Mouse (Mus musculus): ENCODE measurements around the gene Olfr288. TPM values are rescaled to one million over a fixed set of nuclear protein-coding genes. Genes with fewer than 3 reads are reported as not detected.

Olfr288 gene
- polyA plus RNA-seq (2016; fragmentation: Nextera tagmentation; extraction: Ambion mirVana) = not detected in 2 replicates

DNA sequence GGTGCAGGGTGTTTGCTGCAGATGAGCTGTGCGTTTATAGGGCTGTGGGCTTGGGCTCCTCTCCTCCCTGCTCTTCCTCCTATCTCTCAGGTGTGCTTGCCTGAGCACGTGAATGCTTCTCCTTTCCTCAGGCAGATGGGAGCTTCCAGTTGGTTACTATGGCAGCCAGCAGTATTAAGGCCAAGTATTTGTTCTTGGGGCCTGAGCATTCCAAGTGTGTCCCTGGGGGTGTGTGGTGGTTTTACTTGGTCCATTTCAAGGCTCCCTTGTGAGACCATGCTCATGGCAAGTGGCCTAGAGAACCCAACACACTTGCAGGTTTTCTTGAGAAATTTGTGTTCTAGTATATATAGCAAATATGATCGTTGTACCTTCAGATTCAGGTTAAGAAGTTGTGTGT is at the start of gene Olfr288:
Olfr288 (minus strand) TSS at position 101 of the 400 bp plus-strand sequence.
- no peaks in the 10 kb centered on the region for H3K4me1 ChIP-seq
- no peak within 1 kb of the TSS for H3K4me3 ChIP-seq
- no peak within 1 kb of the TSS for H3K4me2 ChIP-seq (replicated peaks)
- H3K9me3 ChIP-seq = no peaks in the 10 kb centered on the region
- no peaks in the 10 kb centered on the region for H3K36me3 ChIP-seq
- no peaks in the 10 kb centered on the region for H3K27me3 ChIP-seq
- no peak within 1 kb of the TSS for H3K27ac ChIP-seq
- no peak within 1 kb of the TSS for H3K9ac ChIP-seq
- no peak for ATAC-seq (ENCODE audit: insufficient number of reproducible peaks, insufficient read depth, low FRiP score, low TSS enrichment)
- WGBS = 67% methylated on average over 3 of the region's 3 CpGs

GRCm38 (mm10) chr15:98235442-98235841 is 40.1 kb upstream of the Olfr288 start:
- Histone ChIP-seq H3K4me3 (no peak overlapping the region), H3K36me3 (no peaks in the 10 kb centered on the region), H3K9me3 (no peaks in the 10 kb centered on the region), H3K4me2 (replicated peaks) (no peak overlapping the region), H3K9ac (no peak overlapping the region), H3K27ac (no peak overlapping the region), H3K27me3 (peaks cover 6% of the 10 kb centered on the region; the same call in 1 of the 2 replicates), H3K4me1 (no peaks in the 10 kb centered on the region)
- no peak for ATAC-seq (ENCODE audit: insufficient number of reproducible peaks, insufficient read depth, low FRiP score, low TSS enrichment)
- 94% methylated on average over 4 of the region's 4 CpGs for WGBS

DNA sequence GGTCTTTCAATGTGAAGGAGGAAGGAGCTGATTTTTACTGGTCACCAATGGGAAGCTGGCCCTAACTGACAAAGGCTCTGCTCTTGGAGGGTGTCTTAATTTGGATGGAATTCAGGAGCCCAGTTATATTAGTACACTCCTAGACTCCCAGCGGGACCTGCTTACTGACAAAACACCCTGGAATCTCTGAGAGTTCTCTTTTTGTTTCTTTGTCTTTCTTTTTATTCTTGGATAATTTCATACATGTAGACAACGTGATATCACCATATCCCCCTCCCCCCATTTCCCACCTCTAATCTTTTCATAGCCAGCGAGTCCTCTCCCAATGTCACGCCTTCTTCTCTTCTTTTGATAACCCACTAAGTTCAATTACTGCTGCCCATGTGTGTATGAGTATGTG is 39.0 kb upstream of the Olfr288 start, which contains the start of gene Olfr286:
Olfr286 (minus strand) TSS at position 101 of the 400 bp plus-strand sequence.
- Histone ChIP-seq H3K9ac (no peak within 1 kb of the TSS), H3K27me3 (peaks cover 6% of the 10 kb centered on the region; the same call in 1 of the 2 replicates), H3K27ac (no peak within 1 kb of the TSS), H3K9me3 (no peaks in the 10 kb centered on the region), H3K36me3 (no peaks in the 10 kb centered on the region), H3K4me1 (no peaks in the 10 kb centered on the region), H3K4me3 (no peak within 1 kb of the TSS), H3K4me2 (replicated peaks) (no peak within 1 kb of the TSS)
- WGBS = 87% methylated on average over 4 of the region's 4 CpGs
- no peak for ATAC-seq (ENCODE audit: insufficient number of reproducible peaks, insufficient read depth, low FRiP score, low TSS enrichment)

DNA sequence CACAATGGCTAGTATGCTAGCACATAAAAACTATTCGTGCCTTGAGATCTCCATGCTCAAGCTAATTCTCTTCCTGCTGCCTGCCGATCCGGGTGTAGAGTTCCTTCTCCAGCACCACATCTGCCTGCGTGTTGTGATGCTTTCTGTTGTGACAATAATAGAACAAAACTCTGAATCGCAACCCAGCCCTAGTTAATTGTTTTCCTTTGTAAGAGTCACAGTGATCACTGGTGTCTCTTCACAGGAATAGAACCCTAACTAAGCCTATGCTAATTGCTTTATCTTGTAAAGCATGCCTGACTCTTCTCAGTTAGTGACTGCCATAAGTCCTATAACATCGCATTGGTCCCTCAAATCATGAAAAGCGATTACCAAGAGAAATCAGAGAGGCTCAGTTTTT is 30.8 kb upstream of the Olfr288 start:
- H3K4me1 ChIP-seq = no peaks in the 10 kb centered on the region
- no peak overlapping the region for H3K4me3 ChIP-seq
- H3K9me3 ChIP-seq = no peaks in the 10 kb centered on the region
- H3K4me2 ChIP-seq (replicated peaks) = no peak overlapping the region
- 69% methylated on average over 7 of the region's 7 CpGs for WGBS
- no peak overlapping the region for H3K9ac ChIP-seq
- no peak for ATAC-seq (ENCODE audit: insufficient number of reproducible peaks, insufficient read depth, low FRiP score, low TSS enrichment)
- H3K36me3 ChIP-seq = no peaks in the 10 kb centered on the region
- H3K27ac ChIP-seq = no peak overlapping the region
- no peaks in the 10 kb centered on the region for H3K27me3 ChIP-seq

- Histone ChIP-seq H3K36me3 (no peaks in the 10 kb centered on the region), H3K27me3 (no peaks in the 10 kb centered on the region), H3K9me3 (no peaks in the 10 kb centered on the region), H3K27ac (no peak overlapping the region), H3K9ac (no peak overlapping the region), H3K4me3 (no peak overlapping the region), H3K4me1 (no peaks in the 10 kb centered on the region), H3K4me2 (replicated peaks) (no peak overlapping the region)
- WGBS = 41% methylated on average over 16 of the region's 16 CpGs
- ATAC-seq (ENCODE audit: insufficient number of reproducible peaks, insufficient read depth, low FRiP score, low TSS enrichment) = no peak
Observed at GRCm38 (mm10) chr15:98225610-98226009, 30.3 kb upstream of the Olfr288 start.

DNA sequence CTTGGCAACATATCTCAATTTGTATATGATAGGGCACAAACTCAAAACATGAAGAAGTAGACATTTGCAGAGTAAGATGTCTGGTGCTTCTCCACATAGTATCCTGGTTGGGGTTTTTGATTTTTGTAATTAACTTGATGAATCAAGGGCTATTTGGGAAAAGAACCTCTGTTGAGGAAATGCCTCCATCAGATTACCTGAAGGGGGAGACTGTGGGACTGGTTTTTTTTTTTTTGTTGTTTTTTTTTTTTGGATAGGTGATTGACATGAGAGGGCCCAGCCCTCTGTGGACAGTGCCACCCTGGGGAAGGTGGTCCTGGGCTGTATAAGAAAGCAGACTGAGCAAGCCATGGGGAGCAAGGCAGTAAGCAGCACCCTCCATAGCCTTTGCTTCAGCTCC is 27.0 kb upstream of the Olfr288 start:
- Histone ChIP-seq H3K4me2 (replicated peaks) (no peak overlapping the region), H3K27me3 (no peaks in the 10 kb centered on the region), H3K4me3 (no peak overlapping the region), H3K9me3 (no peaks in the 10 kb centered on the region), H3K9ac (no peak overlapping the region), H3K4me1 (no peaks in the 10 kb centered on the region), H3K27ac (no peak overlapping the region), H3K36me3 (no peaks in the 10 kb centered on the region)
- ATAC-seq (ENCODE audit: insufficient number of reproducible peaks, insufficient read depth, low FRiP score, low TSS enrichment) = no peak

DNA sequence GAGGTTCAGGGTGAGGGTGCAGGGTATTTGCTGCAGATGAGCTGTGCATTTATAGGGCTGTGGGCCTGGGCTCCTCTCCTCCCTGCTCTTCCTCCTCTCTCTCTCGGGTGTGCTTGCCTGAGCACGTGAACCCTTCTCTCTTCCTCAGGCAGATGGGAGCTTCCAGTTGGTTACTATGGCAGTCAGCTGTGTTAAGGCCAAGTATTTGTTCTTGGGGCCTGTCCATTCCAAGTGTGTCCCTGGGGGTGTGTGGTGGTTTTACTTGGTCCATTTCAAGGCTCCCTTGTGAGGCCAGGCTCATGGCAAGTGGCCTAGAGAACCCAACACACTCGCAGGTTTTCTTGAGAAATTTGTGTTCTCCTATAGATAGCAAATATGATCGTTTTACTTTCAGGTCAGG is 25.5 kb upstream of the Olfr288 start, which contains the start of the genes Gm44579 and Olfr287:
Gm44579 (minus strand) TSS at position 101 of the 400 bp plus-strand sequence.
Olfr287 (minus strand) TSS at position 180 of the 400 bp plus-strand sequence.
- H3K4me1 ChIP-seq = no peaks in the 10 kb centered on the region
- H3K36me3 ChIP-seq = no peaks in the 10 kb centered on the region
- 68% methylated on average over 4 of the region's 4 CpGs for WGBS
- H3K9me3 ChIP-seq = no peaks in the 10 kb centered on the region
- no peak for ATAC-seq (ENCODE audit: insufficient number of reproducible peaks, insufficient read depth, low FRiP score, low TSS enrichment)
- H3K4me3 ChIP-seq = no peak within 1 kb of the TSS
- no peak within 1 kb of the TSS for H3K27ac ChIP-seq
- no peaks in the 10 kb centered on the region for H3K27me3 ChIP-seq
- H3K4me2 ChIP-seq (replicated peaks) = no peak within 1 kb of the TSS
- no peak within 1 kb of the TSS for H3K9ac ChIP-seq

GRCm38 (mm10) chr15:98214130-98214529 is 18.8 kb upstream of the Olfr288 start:
- 67% methylated on average over 5 of the region's 5 CpGs for WGBS
- H3K4me3 ChIP-seq = no peak overlapping the region
- H3K27ac ChIP-seq = no peak overlapping the region
- no peak for ATAC-seq (ENCODE audit: insufficient number of reproducible peaks, insufficient read depth, low FRiP score, low TSS enrichment)
- H3K36me3 ChIP-seq = no peaks in the 10 kb centered on the region
- H3K4me2 ChIP-seq (replicated peaks) = no peak overlapping the region
- no peaks in the 10 kb centered on the region for H3K27me3 ChIP-seq
- H3K9ac ChIP-seq = no peak overlapping the region
- no peaks in the 10 kb centered on the region for H3K4me1 ChIP-seq
- no peaks in the 10 kb centered on the region for H3K9me3 ChIP-seq

DNA sequence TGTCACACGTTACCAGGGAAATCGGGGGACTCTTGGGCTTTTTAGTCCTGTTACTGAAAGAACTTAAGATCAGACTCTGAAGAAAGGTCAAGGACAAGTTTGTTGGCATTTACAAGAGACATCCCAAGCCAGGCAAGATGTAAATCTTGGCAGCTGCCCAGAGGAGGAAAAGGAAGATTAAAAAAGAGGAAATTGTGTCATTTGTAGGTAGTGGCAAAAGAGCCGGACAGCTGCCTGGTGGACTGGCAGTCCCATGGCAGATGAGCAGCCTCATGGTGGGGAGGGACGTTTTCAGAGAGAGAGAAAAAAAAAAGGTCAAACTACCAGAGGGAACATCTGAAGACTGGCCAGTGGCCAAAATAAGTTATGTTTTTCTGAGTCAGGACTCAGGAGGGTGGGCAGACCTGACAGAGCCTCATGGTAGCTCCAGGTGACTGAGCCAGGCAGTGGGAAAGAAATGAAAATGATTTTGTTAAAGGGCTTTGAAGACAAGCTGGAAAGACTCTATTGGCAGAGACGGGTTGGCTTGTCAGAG is 18.1 kb upstream of the Olfr288 start:
- no peaks in the 10 kb centered on the region for H3K4me1 ChIP-seq
- ATAC-seq (ENCODE audit: insufficient number of reproducible peaks, insufficient read depth, low FRiP score, low TSS enrichment) = no peak
- H3K36me3 ChIP-seq = no peaks in the 10 kb centered on the region
- H3K9ac ChIP-seq = no peak overlapping the region
- H3K9me3 ChIP-seq = no peaks in the 10 kb centered on the region
- no peak overlapping the region for H3K4me3 ChIP-seq
- no peak overlapping the region for H3K27ac ChIP-seq
- WGBS = 78% methylated on average over 5 of the region's 5 CpGs
- H3K4me2 ChIP-seq (replicated peaks) = no peak overlapping the region
- H3K27me3 ChIP-seq = no peaks in the 10 kb centered on the region

DNA sequence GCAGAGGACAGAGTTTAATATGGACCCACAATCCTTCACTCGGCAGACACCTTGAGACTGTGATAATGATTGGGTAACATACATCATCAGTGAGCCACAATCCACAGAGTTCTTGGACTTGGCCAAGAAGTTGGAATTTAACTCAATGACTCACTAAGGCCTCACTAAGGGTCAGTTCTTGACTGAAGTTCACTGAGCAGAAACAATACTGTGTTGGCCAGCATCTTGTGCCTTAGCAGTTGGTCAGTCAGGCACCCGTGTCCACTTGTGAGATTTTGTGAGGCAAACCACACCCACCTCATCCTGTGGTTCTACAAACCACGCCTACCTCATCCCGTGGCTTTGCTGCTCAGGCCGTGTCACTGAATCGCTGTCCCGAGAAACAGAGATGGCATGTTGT is 14.3 kb upstream of the Olfr288 start:
- Histone ChIP-seq H3K4me2 (replicated peaks) (no peak overlapping the region), H3K27me3 (no peaks in the 10 kb centered on the region), H3K9me3 (no peaks in the 10 kb centered on the region), H3K9ac (no peak overlapping the region), H3K4me3 (no peak overlapping the region), H3K4me1 (no peaks in the 10 kb centered on the region), H3K27ac (no peak overlapping the region), H3K36me3 (no peaks in the 10 kb centered on the region)
- WGBS = 80% methylated on average over 7 of the region's 7 CpGs
- ATAC-seq (ENCODE audit: insufficient number of reproducible peaks, insufficient read depth, low FRiP score, low TSS enrichment) = no peak

- H3K4me3 ChIP-seq = no peak overlapping the region
- no peaks in the 10 kb centered on the region for H3K4me1 ChIP-seq
- no peak overlapping the region for H3K27ac ChIP-seq
- ATAC-seq (ENCODE audit: insufficient number of reproducible peaks, insufficient read depth, low FRiP score, low TSS enrichment) = no peak
- peaks cover 3% of the 10 kb centered on the region; the same call in 1 of the 2 replicates for H3K27me3 ChIP-seq
- no peak overlapping the region for H3K9ac ChIP-seq
- no peak overlapping the region for H3K4me2 ChIP-seq (replicated peaks)
- H3K9me3 ChIP-seq = no peaks in the 10 kb centered on the region
- H3K36me3 ChIP-seq = no peaks in the 10 kb centered on the region
- WGBS = 60% methylated on average over 4 of the region's 4 CpGs
Observed at GRCm38 (mm10) chr15:98184456-98184855, 10.9 kb downstream of the Olfr288 start.

DNA sequence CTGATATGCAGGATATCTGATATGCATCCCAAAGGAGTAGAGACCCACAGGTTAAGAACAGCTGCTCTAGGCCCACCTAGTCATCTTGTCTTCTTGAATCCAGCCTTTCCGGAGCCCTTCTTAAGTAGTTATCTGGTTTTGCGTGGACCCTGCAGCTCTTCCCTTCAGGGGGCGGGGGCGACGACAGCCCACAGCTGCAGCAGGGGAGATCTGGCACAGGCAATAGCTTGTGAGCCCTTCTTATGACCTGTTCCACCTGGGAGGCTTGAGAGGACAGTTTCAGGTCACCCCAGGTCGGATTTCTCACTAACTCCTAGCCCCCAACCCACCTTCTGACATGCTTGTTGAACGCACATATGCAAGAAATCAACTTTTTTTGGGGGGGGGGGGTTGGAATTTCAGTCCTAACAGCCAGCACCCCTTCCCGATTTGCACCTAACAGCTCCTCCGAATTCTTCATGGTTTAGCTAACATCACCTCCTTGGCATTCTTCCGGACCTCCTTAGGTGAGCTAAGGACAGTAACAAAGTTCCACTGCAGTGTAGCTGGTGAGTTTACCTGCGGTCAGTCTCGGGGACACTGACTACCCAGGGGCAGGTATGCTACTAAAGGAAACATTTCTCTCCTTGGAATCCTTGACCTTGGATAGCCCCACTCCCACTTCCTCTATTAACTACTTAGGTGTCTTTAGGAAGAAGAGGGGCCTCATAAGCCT is 13.3 kb downstream of the Olfr288 start:
- no peaks in the 10 kb centered on the region for H3K9me3 ChIP-seq
- H3K4me3 ChIP-seq = no peak overlapping the region
- H3K4me2 ChIP-seq (replicated peaks) = no peak overlapping the region
- H3K27ac ChIP-seq = no peak overlapping the region
- ATAC-seq (ENCODE audit: insufficient number of reproducible peaks, insufficient read depth, low FRiP score, low TSS enrichment) = no peak
- no peaks in the 10 kb centered on the region for H3K4me1 ChIP-seq
- no peaks in the 10 kb centered on the region for H3K36me3 ChIP-seq
- peaks cover 7% of the 10 kb centered on the region; the same call in 1 of the 2 replicates for H3K27me3 ChIP-seq
- H3K9ac ChIP-seq = no peak overlapping the region
- 67% methylated on average over 12 of the region's 12 CpGs for WGBS

Data from embryonic facial prominence, embryonic 12.5 days (tissue).